Mouse (Mus musculus) liver, embryonic 15.5 days (tissue): Measurements from ENCODE around the gene Adamts4. TPM values are rescaled to one million over a fixed set of nuclear protein-coding genes. Genes with fewer than 3 reads are reported as not detected.
"Not testable (repeated sequence)": the region's sequence is repeated elsewhere in the genome, so short reads cannot be mapped to it uniquely, and the experiment has no call there.

Experiments
- ATAC-seq: fragments of 200-750 bp; cut with Nextera tagmentation; 2 replicates; pipeline ENCODE4 v1.8.0; 2017; ENCODE audit warnings: moderate number of reproducible peaks, mild to moderate bottlenecking, moderate library complexity; ENCODE audit not compliant: insufficient read depth
- H3K27ac ChIP-seq: fragments of 300-500 bp; sonication (generic); replicated peaks from 2 replicates; pipeline ENCODE4 v1.5.1; 2015; ENCODE audit warnings: mild to moderate bottlenecking, inconsistent platforms
- H3K27me3 ChIP-seq: fragments of 300-500 bp; sonication (generic); 2 replicates; pipeline ENCODE4 v1.6.1; 2015; ENCODE audit warnings: mild to moderate bottlenecking, inconsistent platforms
- H3K36me3 ChIP-seq: fragments of 300-500 bp; sonication (generic); replicated peaks from 2 replicates; pipeline ENCODE4 v1.6.1; 2015; ENCODE audit warnings: moderate library complexity, mild to moderate bottlenecking, inconsistent platforms
- H3K4me1 ChIP-seq: fragments of 300-500 bp; sonication (generic); replicated peaks from 2 replicates; pipeline ENCODE4 v1.6.1; 2015; ENCODE audit warnings: inconsistent platforms
- H3K4me2 ChIP-seq: fragments of 300-500 bp; sonication (generic); 2 replicates; pipeline ENCODE4 v1.6.1; 2015; ENCODE audit warnings: moderate library complexity, mild to moderate bottlenecking, inconsistent platforms
- H3K4me3 ChIP-seq: fragments of 300-500 bp; sonication (generic); replicated peaks from 2 replicates; pipeline ENCODE4 v1.5.1; 2015; ENCODE audit warnings: mild to moderate bottlenecking, inconsistent platforms
- H3K9ac ChIP-seq: fragments of 300-500 bp; sonication (generic); 2 replicates; pipeline ENCODE4 v1.6.1; 2015; ENCODE audit warnings: moderate library complexity, mild to moderate bottlenecking, inconsistent platforms
- H3K9me3 ChIP-seq: fragments of 300-500 bp; sonication (generic); replicated peaks from 2 replicates; pipeline ENCODE4 v1.6.1; 2016; ENCODE audit warnings: inconsistent platforms
- WGBS: fragments of 180-500 bp; shearing (Covaris S2); methylation state at CpG from one replicate; pipeline ENCODE4 v1.1.7; 2015; ENCODE audit warnings: mixed read lengths; ENCODE audit not compliant: insufficient replicate concordance; 5-methylcytosine and 5-hydroxymethylcytosine counted together
- polyA plus RNA-seq: library from polyadenylated mRNA; unstranded; fragments of >200 nt; fragmentation: Nextera tagmentation; extraction: Ambion mirVana; gene quantifications from 2 replicates; pipeline ENCODE4 v1.2.1, GENCODE M21; 2015

Gene Adamts4
- polyA plus RNA-seq, 1 experiment from 2014 or later: 0.58 TPM

GRCm38 (mm10) chr1:171232348-171232747 is 17.9 kb upstream of the Adamts4 start:
- peak overlapping the region; percentile 43 for H3K4me3 ChIP-seq
- H3K4me2 ChIP-seq: peak overlapping the region; percentile 27
- H3K36me3 ChIP-seq: peaks cover 35% of the 10 kb centered on the region

GRCm38 (mm10) chr1:171232800-171233730 is 17.2 kb upstream of the Adamts4 start:
- WGBS: 32% methylated on average over 12 of the region's 12 CpGs
- Histone ChIP-seq H3K4me2 (peak overlapping the region; percentile 27), H3K36me3 (peaks cover 42% of the 10 kb centered on the region), H3K9me3 (no peaks in the 10 kb centered on the region), H3K4me3 (peak overlapping the region; percentile 43), H3K27ac (peak overlapping the region; percentile 74), H3K27me3 (no peaks in the 10 kb centered on the region), H3K4me1 (peaks cover 47% of the 10 kb centered on the region), H3K9ac (no peak overlapping the region)
- peak; percentile 35 for ATAC-seq

More at GRCm38 (mm10) chr1:171232348-171232747, 17.9 kb upstream of the Adamts4 start:
- Histone ChIP-seq H3K9me3 (no peaks in the 10 kb centered on the region), H3K4me1 (peaks cover 39% of the 10 kb centered on the region), H3K9ac (no peak overlapping the region), H3K27me3 (no peaks in the 10 kb centered on the region), H3K27ac (peak overlapping the region; percentile 74; the same call in 1 of the 2 replicates)
- no peak for ATAC-seq
- 42% methylated on average over 5 of the region's 5 CpGs for WGBS

GRCm38 (mm10) chr1:171234126-171234525 is 16.1 kb upstream of the Adamts4 start, which contains the start of gene Fcer1g:
Gene Fcer1g, minus strand, starts transcription at chr1:171234365.
- H3K9me3 ChIP-seq: no peaks in the 10 kb centered on the region
- peak within 1 kb of the TSS; percentile 74 for H3K27ac ChIP-seq
- H3K4me3 ChIP-seq: peak within 1 kb of the TSS; percentile 43
- peaks cover 53% of the 10 kb centered on the region for H3K36me3 ChIP-seq
- H3K4me1 ChIP-seq: peaks cover 50% of the 10 kb centered on the region
- H3K9ac ChIP-seq: no peak within 1 kb of the TSS
- no peaks in the 10 kb centered on the region for H3K27me3 ChIP-seq
- H3K4me2 ChIP-seq: peak within 1 kb of the TSS; percentile 27
- 0 out of 2 replicates have a peak, but pooled peaks have one; percentile 23 for ATAC-seq
- WGBS: 35% methylated on average over 14 of the region's 14 CpGs

- peak overlapping the region; percentile 27; the same call in 1 of the 2 replicates for H3K4me2 ChIP-seq
- no peak overlapping the region for H3K9ac ChIP-seq
- H3K9me3 ChIP-seq: no peaks in the 10 kb centered on the region
- no peak overlapping the region; the same call in 1 of the 2 replicates for H3K4me3 ChIP-seq
- ATAC-seq: no peak
- H3K27me3 ChIP-seq: no peaks in the 10 kb centered on the region
- 61% methylated on average over 4 of the region's 4 CpGs for WGBS
- peaks cover 50% of the 10 kb centered on the region for H3K4me1 ChIP-seq
- peaks cover 56% of the 10 kb centered on the region for H3K36me3 ChIP-seq
- peak overlapping the region; percentile 74 for H3K27ac ChIP-seq
These were observed 15.7 kb upstream of the Adamts4 start for GRCm38 (mm10) chr1:171234538-171234937.

GRCm38 (mm10) chr1:171235791-171236190 is 14.4 kb upstream of the Adamts4 start:
- WGBS: 62% methylated on average over 4 of the region's 4 CpGs
- H3K4me1 ChIP-seq: peaks cover 50% of the 10 kb centered on the region
- H3K36me3 ChIP-seq: peaks cover 68% of the 10 kb centered on the region
- no peak overlapping the region for H3K4me2 ChIP-seq
- H3K9me3 ChIP-seq: no peaks in the 10 kb centered on the region
- H3K9ac ChIP-seq: no peak overlapping the region
- no peak overlapping the region for H3K4me3 ChIP-seq
- H3K27me3 ChIP-seq: no peaks in the 10 kb centered on the region
- no peak overlapping the region for H3K27ac ChIP-seq
- ATAC-seq: no peak

GRCm38 (mm10) chr1:171237438-171237837 is 12.8 kb upstream of the Adamts4 start:
- H3K4me3 ChIP-seq: no peak overlapping the region
- peak overlapping the region; percentile 24 for H3K27ac ChIP-seq
- 72% methylated on average over 6 of the region's 6 CpGs for WGBS
- H3K4me1 ChIP-seq: peaks cover 43% of the 10 kb centered on the region
- no peak overlapping the region for H3K9ac ChIP-seq
- no peaks in the 10 kb centered on the region for H3K27me3 ChIP-seq
- H3K36me3 ChIP-seq: peaks cover 83% of the 10 kb centered on the region
- no peaks in the 10 kb centered on the region for H3K9me3 ChIP-seq
- no peak for ATAC-seq
- no peak overlapping the region for H3K4me2 ChIP-seq

- H3K4me3 ChIP-seq: no peak overlapping the region
- peaks cover 93% of the 10 kb centered on the region for H3K36me3 ChIP-seq
- H3K27ac ChIP-seq: no peak overlapping the region
- WGBS: 64% methylated on average over 14 of the region's 14 CpGs
- no peaks in the 10 kb centered on the region for H3K9me3 ChIP-seq
- H3K27me3 ChIP-seq: no peaks in the 10 kb centered on the region
- no peak overlapping the region for H3K4me2 ChIP-seq
- H3K9ac ChIP-seq: no peak overlapping the region
- peaks cover 33% of the 10 kb centered on the region for H3K4me1 ChIP-seq
- no peak for ATAC-seq
These were observed 11.8 kb upstream of the Adamts4 start for GRCm38 (mm10) chr1:171238463-171238862.

- peaks cover 91% of the 10 kb centered on the region for H3K36me3 ChIP-seq
- H3K4me3 ChIP-seq: no peak overlapping the region
- H3K4me1 ChIP-seq: peaks cover 26% of the 10 kb centered on the region
- H3K9me3 ChIP-seq: no peaks in the 10 kb centered on the region
- H3K27ac ChIP-seq: no peak overlapping the region
- ATAC-seq: no peak
- 73% methylated on average over 15 of the region's 15 CpGs for WGBS
- no peaks in the 10 kb centered on the region for H3K27me3 ChIP-seq
- no peak overlapping the region for H3K9ac ChIP-seq
- H3K4me2 ChIP-seq: no peak overlapping the region
These were observed 10.1 kb upstream of the Adamts4 start for GRCm38 (mm10) chr1:171239992-171240744.

- Histone ChIP-seq H3K4me3 (no peak overlapping the region), H3K27ac (no peak overlapping the region), H3K9ac (no peak overlapping the region), H3K36me3 (peaks cover 90% of the 10 kb centered on the region), H3K27me3 (no peaks in the 10 kb centered on the region), H3K9me3 (no peaks in the 10 kb centered on the region), H3K4me2 (no peak overlapping the region), H3K4me1 (peaks cover 29% of the 10 kb centered on the region)
- 79% methylated on average over 10 of the region's 10 CpGs for WGBS
- no peak for ATAC-seq
These were observed 9.3 kb upstream of the Adamts4 start for GRCm38 (mm10) chr1:171240911-171241310.

GRCm38 (mm10) chr1:171241952-171242351 is 8.3 kb upstream of the Adamts4 start:
- ATAC-seq, H3K27ac ChIP-seq, H3K4me2 ChIP-seq, H3K27me3 ChIP-seq, H3K9me3 ChIP-seq, H3K4me3 ChIP-seq, H3K9ac ChIP-seq: not testable (repeated sequence)
- 82% methylated on average over 12 of the region's 12 CpGs for WGBS
- Histone ChIP-seq H3K36me3 (peaks cover 81% of the 10 kb centered on the region), H3K4me1 (peaks cover 36% of the 10 kb centered on the region)

- no peak overlapping the region for H3K4me3 ChIP-seq
- no peak for ATAC-seq
- H3K4me1 ChIP-seq: peaks cover 41% of the 10 kb centered on the region
- peaks cover 20% of the 10 kb centered on the region for H3K27me3 ChIP-seq
- H3K27ac ChIP-seq: no peak overlapping the region
- H3K36me3 ChIP-seq: peaks cover 48% of the 10 kb centered on the region
- H3K4me2 ChIP-seq: peak overlapping the region; percentile 94; the same call in 1 of the 2 replicates
- 84% methylated on average over 8 of the region's 8 CpGs for WGBS
- no peak overlapping the region for H3K9ac ChIP-seq
- no peaks in the 10 kb centered on the region for H3K9me3 ChIP-seq
These were observed 4.9 kb upstream of the Adamts4 start for GRCm38 (mm10) chr1:171245353-171245752.
